25 mouse cellular contexts compared by ENCODE assay signal in the genomic region with DNA sequence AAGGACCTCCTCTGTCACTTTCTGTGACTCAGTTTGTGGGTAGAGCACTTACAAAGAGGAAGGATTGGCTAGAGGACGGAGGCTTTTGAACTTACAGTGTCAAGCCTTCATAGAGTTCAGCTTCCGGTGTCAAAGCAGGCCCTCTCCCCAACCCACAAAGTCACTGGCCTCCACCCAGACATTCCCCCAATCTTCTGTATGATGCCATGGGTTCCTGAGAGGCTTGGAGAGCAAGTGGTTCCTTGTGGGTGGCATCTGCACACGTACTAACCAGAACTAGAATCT. TPM values are rescaled to one million over a fixed set of nuclear protein-coding genes. Genes with fewer than 3 reads are reported as not detected.
A peak's percentile ranks its signal among the peaks of the same experiment; 100 is the strongest.
DNase-seq lines count a peak whose midpoint lies in the region; ATAC-seq lines count a peak whose summit lies in the region.
"Had no signal": no experiment of that assay in that cellular context is flagged by ENCODE, and none has a peak within 500 bp of the region (broad histone marks: within the 10 kb centered on the region; RNA-seq: fewer than 3 reads in every experiment).

No protein-coding gene starts in this region.

- H3K27ac ChIP-seq in liver, embryonic 16.5 days (ENCODE audit: low read length), result peak overlapping the region; percentile 86
- H3K27ac ChIP-seq in midbrain, embryonic 13.5 days, result no peak overlapping the region
- H3K27ac ChIP-seq: embryonic facial prominence, embryonic 10.5 days; heart, embryonic 10.5 days; hindbrain, embryonic 14.5 days; kidney, embryonic 15.5 days; limb, embryonic 12.5 days; midbrain, embryonic 15.5 days; stomach, embryonic 15.5 days had no signal

- peaks cover 29% of the 10 kb centered on the region for H3K4me1 ChIP-seq in liver, embryonic 16.5 days (ENCODE audit: control insufficient read depth, low read depth, low read length)
- peaks cover 8% of the 10 kb centered on the region; the same call in 1 of the 2 replicates for H3K4me1 ChIP-seq in midbrain, embryonic 13.5 days (replicated peaks)
- H3K4me1 ChIP-seq: kidney, embryonic 15.5 days; limb, embryonic 12.5 days; midbrain, embryonic 15.5 days; stomach, embryonic 15.5 days had no signal

- intact Hi-C loops in heart, postnatal 25 days (cut with DNase I), result loop anchor here (5.0 kb wide), 1 partner anchor 813 kb away; no protein-coding TSS in a partner anchor

- no peak overlapping the region for H3K4me3 ChIP-seq in liver, embryonic 16.5 days (ENCODE audit: low read depth, low read length)
- H3K4me3 ChIP-seq in midbrain, embryonic 13.5 days (replicated peaks), result no peak overlapping the region
- H3K4me3 ChIP-seq: embryonic facial prominence, embryonic 10.5 days; heart, embryonic 10.5 days; kidney, embryonic 15.5 days; limb, embryonic 12.5 days; midbrain, embryonic 15.5 days; myocyte; stomach, embryonic 15.5 days had no signal

- ATAC-seq in hematopoietic stem cell, adult 5-6 weeks (replicated peaks in 1 of 2; ENCODE audit: insufficient read depth in 1 of 2, low FRiP score in 2 of 2, low TSS enrichment in 1 of 2, low read depth in 1 of 2, poor library complexity in 2 of 2, severe bottlenecking in 2 of 2), result peak; percentile 89 to 91
- no peak for ATAC-seq in liver, embryonic 16.5 days (ENCODE audit: low read depth)
- ATAC-seq in neutrophil, adult 5-6 weeks (ENCODE audit: extremely low read depth, insufficient number of reproducible peaks, low FRiP score, poor library complexity, severe bottlenecking), result 0 out of 2 replicates have a peak, but pooled peaks have one; percentile 16
- no peak for ATAC-seq in midbrain, embryonic 13.5 days
- ATAC-seq: intestine, postnatal 0 days; midbrain, embryonic 15.5 days; Patski had no signal

- H3K36me3 ChIP-seq in liver, embryonic 16.5 days (ENCODE audit: control insufficient read depth, insufficient read depth), result no peaks in the 10 kb centered on the region
- H3K36me3 ChIP-seq in midbrain, embryonic 13.5 days, result no peaks in the 10 kb centered on the region
- H3K36me3 ChIP-seq: embryonic facial prominence, embryonic 10.5 days; heart, embryonic 10.5 days; kidney, embryonic 15.5 days; limb, embryonic 12.5 days; midbrain, embryonic 15.5 days; stomach, embryonic 15.5 days had no signal

- H3K9ac ChIP-seq in liver, embryonic 16.5 days (ENCODE audit: low read depth, low read length), result peak overlapping the region; percentile 40; the same call in 1 of the 2 replicates
- H3K9ac ChIP-seq in midbrain, embryonic 13.5 days (replicated peaks), result no peak overlapping the region
- H3K9ac ChIP-seq: hindbrain, embryonic 14.5 days; kidney, embryonic 15.5 days; limb, embryonic 12.5 days; lung, embryonic 14.5 days; midbrain, embryonic 15.5 days; stomach, embryonic 15.5 days had no signal

- H3K9me3 ChIP-seq in liver, embryonic 16.5 days (replicated peaks; ENCODE audit: control insufficient read depth, low read length), result no peaks in the 10 kb centered on the region
- H3K9me3 ChIP-seq in midbrain, embryonic 13.5 days, result no peaks in the 10 kb centered on the region
- H3K9me3 ChIP-seq: embryonic facial prominence, embryonic 10.5 days; heart, embryonic 10.5 days; kidney, embryonic 15.5 days; limb, embryonic 12.5 days; midbrain, embryonic 15.5 days; stomach, embryonic 15.5 days had no signal

- DNase-seq in thymus, postnatal 0 days (ENCODE audit: low spot score), result peak; percentile 16
- DNase-seq in thymus, adult 18-20 months, result no peak
- DNase-seq in heart, postnatal 25 days (ENCODE audit: low spot score), result no peak
- DNase-seq in left cerebral cortex, adult 9 months (ENCODE audit: low spot score in 2 of 2), result no peak
- DNase-seq: adrenal gland, postnatal 25 days; cerebellum, adult 11-12 months; cerebellum, postnatal 36 days; gastrocnemius, postnatal 14 days; kidney, postnatal 4 days; lung, embryonic 14.5 days; retina, postnatal 1 day had no signal

- H3K4me2 ChIP-seq in liver, embryonic 16.5 days (ENCODE audit: low read depth, low read length), result peak overlapping the region; percentile 50; the same call in 1 of the 2 replicates
- no peak overlapping the region for H3K4me2 ChIP-seq in midbrain, embryonic 13.5 days (replicated peaks)
- H3K4me2 ChIP-seq: hindbrain, embryonic 14.5 days; kidney, embryonic 15.5 days; limb, embryonic 12.5 days; lung, embryonic 14.5 days; midbrain, embryonic 15.5 days; stomach, embryonic 15.5 days had no signal

- no peaks in the 10 kb centered on the region for H3K27me3 ChIP-seq in liver, embryonic 16.5 days (ENCODE audit: control insufficient read depth, insufficient read depth, low read depth, low read length)
- H3K27me3 ChIP-seq in midbrain, embryonic 13.5 days, result no peaks in the 10 kb centered on the region
- H3K27me3 ChIP-seq: kidney, embryonic 15.5 days; limb, embryonic 12.5 days; midbrain, embryonic 15.5 days; Patski; stomach, embryonic 15.5 days had no signal

- WGBS in liver, embryonic 16.5 days (ENCODE audit: insufficient replicate concordance), result 32% methylated on average over 3 of the region's 3 CpGs
- WGBS in midbrain, embryonic 13.5 days, result 85% methylated on average over 3 of the region's 3 CpGs

RNA-seq across cellular contexts. Expression of gene Ube2e3, which starts 7.9 kb away (rescaled TPM):
- 118 and 132 TPM in 2 replicates for polyA plus RNA-seq in thymus, postnatal 0 days (2015; fragmentation: Nextera tagmentation; extraction: Ambion mirVana)
- total RNA-seq in hematopoietic stem cell, adult 5-6 weeks (2017), result 85.5 and 94.6 TPM in 2 replicates
- 79.7 and 82.5 TPM in 2 replicates for polyA plus RNA-seq in liver, embryonic 16.5 days (2015; fragmentation: Nextera tagmentation; extraction: Ambion mirVana)
- total RNA-seq in neutrophil, adult 5-6 weeks (2017), result 14.7 and 18.4 TPM in 2 replicates
- 10 to 100 TPM; 49.0 to 49.3 TPM for total RNA-seq in heart, postnatal 25 days (2021)
- 299 and 325 TPM in 2 replicates for polyA plus RNA-seq in midbrain, embryonic 13.5 days (2015; fragmentation: Nextera tagmentation; extraction: Ambion mirVana)

Comparison
In these comparisons a context has a peak if more than half of its experiments do, and no peak if none do; other contexts are left out.
1. ATAC-seq: peak in hematopoietic stem cell, adult 5-6 weeks (2 of 2) and neutrophil, adult 5-6 weeks (single experiment); none in liver, embryonic 16.5 days (single experiment) and midbrain, embryonic 13.5 days (single experiment).